Mouse (Mus musculus) ES-Bruce4 (cell line): ENCODE results near the gene Thrsp. TPM values are rescaled to one million over a fixed set of nuclear protein-coding genes. Genes with fewer than 3 reads are reported as not detected.
"Not testable (repeated sequence)": the region's sequence is repeated elsewhere in the genome, so short reads cannot be mapped to it uniquely, and the experiment has no call there.

Experiments
- H3K27ac ChIP-seq: 2 replicates; pipeline ENCODE4 v1.5.1; 2012; ENCODE audit warnings: low read length, inconsistent platforms; ENCODE audit not compliant: insufficient read depth
- H3K27me3 ChIP-seq: 2 replicates; pipeline ENCODE4 v1.6.1; 2012; ENCODE audit warnings: mild to moderate bottlenecking, low read length, inconsistent platforms; ENCODE audit not compliant: control insufficient read depth, poor library complexity, insufficient read depth, severe bottlenecking
- H3K36me3 ChIP-seq: 2 replicates; pipeline ENCODE4 v1.6.1; 2012; ENCODE audit warnings: inconsistent platforms, mild to moderate bottlenecking, low read length, moderate library complexity; ENCODE audit not compliant: control insufficient read depth, poor library complexity, insufficient read depth, severe bottlenecking
- H3K4me1 ChIP-seq: one replicate; pipeline ENCODE4 v1.8.1; 2011; ENCODE audit warnings: low read length; ENCODE audit not compliant: control insufficient read depth, insufficient read depth
- H3K4me3 ChIP-seq: 2 replicates; pipeline ENCODE4 v1.5.1; 2011; ENCODE audit warnings: low read depth, mild to moderate bottlenecking, low read length
- H3K9ac ChIP-seq: 2 replicates; pipeline ENCODE4 v1.6.1; 2012; ENCODE audit warnings: low read depth, mild to moderate bottlenecking, inconsistent platforms; ENCODE audit not compliant: poor library complexity, severe bottlenecking
- H3K9me3 ChIP-seq: replicated peaks from 2 replicates; pipeline ENCODE4 v1.6.1; 2012; ENCODE audit warnings: mild to moderate bottlenecking, low read length, inconsistent platforms; ENCODE audit not compliant: control insufficient read depth, poor library complexity, insufficient read depth, severe bottlenecking
- CTCF ChIP-seq: IDR thresholded peaks from one replicate; pipeline ENCODE4 v1.8.1; 2011; ENCODE audit warnings: low read depth, low read length
- EP300 ChIP-seq: IDR thresholded peaks from 2 replicates; pipeline ENCODE4 v1.6.1; 2011; ENCODE audit warnings: low read depth, low read length; ENCODE audit not compliant: insufficient read depth
- POLR2A ChIP-seq: IDR thresholded peaks from one replicate; pipeline ENCODE4 v1.8.1; 2011; ENCODE audit warnings: low read length; ENCODE audit not compliant: insufficient read depth
- polyA plus RNA-seq: library from polyadenylated mRNA; stranded (reverse); fragments of >200 nt; gene quantifications from 2 replicates; pipeline ENCODE4 v1.2.4, GENCODE M21; 2011; ENCODE audit warnings: low read depth; ENCODE audit not compliant: missing spikeins, insufficient read depth, insufficient read length

Thrsp gene
- not detected in 2 replicates for polyA plus RNA-seq

DNA sequence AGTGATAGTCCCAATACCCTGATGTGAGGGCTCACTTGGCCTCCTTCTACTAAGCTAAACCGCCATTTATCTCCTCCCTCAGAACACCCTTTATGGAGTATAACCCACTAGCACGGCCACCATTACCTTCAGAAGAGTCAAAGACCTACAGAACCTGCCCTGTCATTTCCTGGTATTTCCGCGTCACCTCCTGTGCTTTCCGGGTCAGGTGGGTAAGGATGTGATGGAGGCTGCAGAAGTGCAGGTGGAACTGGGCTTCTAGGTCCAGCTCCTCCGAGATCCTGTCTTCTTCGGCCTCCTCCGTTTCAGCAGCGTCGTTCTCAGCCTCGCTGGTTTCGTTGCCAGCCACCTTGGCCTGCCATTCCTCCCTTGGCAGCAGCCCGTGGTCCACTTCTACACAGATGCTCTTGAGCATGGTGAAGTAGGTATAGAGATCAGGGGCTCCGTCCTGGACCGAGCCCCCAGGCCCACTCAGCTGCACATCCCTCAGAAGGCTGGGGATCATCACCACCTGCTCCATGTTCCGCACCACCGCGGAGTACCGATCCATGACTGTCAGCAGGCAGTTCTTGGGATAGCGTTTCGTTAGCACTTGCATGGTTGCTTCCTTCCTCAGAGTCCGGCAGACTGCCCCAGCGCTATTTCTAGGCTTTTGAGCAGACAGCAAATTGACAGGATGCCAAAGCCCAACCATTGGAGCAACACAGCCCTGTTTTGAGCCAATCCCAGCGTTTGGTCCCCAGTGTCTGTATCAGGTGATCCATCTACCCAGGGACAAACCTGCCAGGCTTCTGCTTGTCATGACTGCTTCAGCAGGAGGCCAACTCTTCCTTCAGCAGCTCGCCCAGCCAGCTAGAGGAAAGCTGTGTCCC is at the start of gene Thrsp:
Gene Thrsp, minus strand, starts transcription at position 825 of the 872 bp plus-strand sequence.
- H3K27me3 ChIP-seq, result no peaks in the 10 kb centered on the region
- no peaks in the 10 kb centered on the region for H3K36me3 ChIP-seq
- H3K27ac ChIP-seq, result no peak within 1 kb of the TSS
- peaks cover 2% of the 10 kb centered on the region for H3K4me1 ChIP-seq
- TF ChIP-seq POLR2A (no peak), CTCF (no peak), EP300 (no peak)
- H3K9me3 ChIP-seq, result no peaks in the 10 kb centered on the region
- no peak within 1 kb of the TSS for H3K9ac ChIP-seq
- peak within 1 kb of the TSS; percentile 3; the same call in 1 of the 2 replicates for H3K4me3 ChIP-seq

DNA sequence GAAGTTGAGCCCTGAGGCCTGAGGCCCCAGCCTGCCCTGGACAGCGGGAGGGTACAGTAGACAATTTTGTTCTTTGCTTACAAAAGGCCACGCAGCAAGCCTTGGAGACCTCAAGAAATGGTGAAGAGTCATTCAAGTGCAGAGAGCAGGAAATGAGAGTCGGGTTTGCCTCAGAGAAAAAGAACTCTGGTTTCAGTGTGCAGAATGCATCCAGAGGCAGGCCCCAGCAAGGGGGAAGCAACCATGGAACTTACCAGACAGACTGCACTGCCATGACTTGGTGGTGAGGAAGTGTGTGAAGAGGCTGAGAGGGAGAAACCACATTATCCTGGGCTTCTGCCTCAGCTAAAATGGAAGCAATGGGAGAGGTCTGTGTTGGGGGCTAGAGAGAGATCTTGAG is 38.0 kb upstream of the Thrsp start:
- TF ChIP-seq EP300 (no peak), POLR2A (no peak), CTCF (no peak)
- H3K27ac ChIP-seq, result no peak overlapping the region
- H3K9ac ChIP-seq, result no peak overlapping the region
- H3K9me3 ChIP-seq, result no peaks in the 10 kb centered on the region
- no peaks in the 10 kb centered on the region for H3K27me3 ChIP-seq
- H3K4me1 ChIP-seq, result no peaks in the 10 kb centered on the region
- H3K36me3 ChIP-seq, result no peaks in the 10 kb centered on the region
- no peak overlapping the region for H3K4me3 ChIP-seq

DNA sequence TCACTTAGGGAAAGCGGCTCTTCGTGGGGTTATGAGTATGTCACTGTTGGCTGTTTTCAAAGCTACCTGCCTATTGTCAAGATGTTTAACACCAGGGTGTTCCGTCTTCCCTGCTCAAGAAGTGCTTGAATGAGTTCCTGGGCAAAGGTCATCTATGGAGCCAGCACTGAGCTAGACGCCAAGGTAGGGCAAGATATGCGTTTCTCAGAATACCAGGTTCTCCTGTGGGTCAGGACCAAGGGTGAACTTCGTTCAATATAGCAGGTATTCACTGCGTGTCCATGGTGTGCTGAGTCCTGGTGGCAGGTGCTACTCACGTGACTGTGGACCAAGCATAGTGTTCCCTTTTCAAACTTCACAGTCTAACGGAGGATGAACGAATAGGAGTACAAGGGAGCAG is 37.3 kb upstream of the Thrsp start:
- H3K4me3 ChIP-seq, result no peak overlapping the region
- H3K36me3 ChIP-seq, result no peaks in the 10 kb centered on the region
- no peak for TF ChIP-seq CTCF
- TF ChIP-seq EP300, result no peak
- TF ChIP-seq POLR2A, result no peak
- H3K27ac ChIP-seq, result no peak overlapping the region
- no peaks in the 10 kb centered on the region for H3K27me3 ChIP-seq
- H3K4me1 ChIP-seq, result no peaks in the 10 kb centered on the region
- no peak overlapping the region for H3K9ac ChIP-seq
- no peaks in the 10 kb centered on the region for H3K9me3 ChIP-seq

DNA sequence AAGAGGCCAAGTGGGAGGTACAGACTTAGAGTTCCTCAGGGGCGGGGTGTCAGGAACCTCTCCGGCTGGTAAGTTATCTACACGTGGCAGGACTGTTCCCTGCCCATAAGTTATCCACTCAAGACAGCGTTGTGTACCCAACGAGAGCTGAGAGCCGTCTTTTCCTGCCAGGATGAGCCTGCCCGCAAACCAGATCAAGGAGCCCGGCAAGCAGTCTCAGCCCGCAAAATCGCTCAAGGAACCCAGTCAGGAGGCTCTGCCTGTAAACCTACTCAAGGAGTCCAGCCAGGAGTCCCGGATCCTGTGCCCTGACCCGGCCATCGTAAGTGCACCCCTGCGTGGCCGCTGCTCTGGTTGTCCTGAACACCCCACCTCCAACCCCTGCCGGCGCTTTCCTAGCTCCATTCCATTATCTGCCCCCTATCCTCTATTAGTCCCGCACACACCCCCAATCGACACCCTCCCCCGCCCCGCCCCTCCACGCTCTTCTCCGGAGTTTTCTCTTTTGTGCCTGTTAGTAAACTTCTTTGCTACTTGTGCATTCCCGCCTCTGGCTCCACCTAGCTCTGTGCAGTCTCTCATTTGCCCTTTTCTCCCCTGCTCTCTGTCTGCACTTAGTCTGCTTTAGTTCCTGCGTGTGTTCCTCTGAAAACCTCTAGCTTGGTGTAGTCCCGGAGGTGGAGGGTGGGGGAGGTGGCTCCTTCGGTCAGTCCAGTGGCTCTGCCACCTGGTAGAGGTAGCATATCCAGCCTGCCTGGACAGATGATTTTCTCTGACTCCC is 35.8 kb upstream of the Thrsp start:
- Histone ChIP-seq H3K4me3 (peak overlapping the region; percentile 43), H3K27me3 (no peaks in the 10 kb centered on the region), H3K27ac (no peak overlapping the region), H3K36me3 (no peaks in the 10 kb centered on the region), H3K4me1 (no peaks in the 10 kb centered on the region), H3K9me3 (no peaks in the 10 kb centered on the region), H3K9ac (peak overlapping the region; percentile 71)
- no peak for TF ChIP-seq EP300
- TF ChIP-seq CTCF, result no peak
- no peak for TF ChIP-seq POLR2A

DNA sequence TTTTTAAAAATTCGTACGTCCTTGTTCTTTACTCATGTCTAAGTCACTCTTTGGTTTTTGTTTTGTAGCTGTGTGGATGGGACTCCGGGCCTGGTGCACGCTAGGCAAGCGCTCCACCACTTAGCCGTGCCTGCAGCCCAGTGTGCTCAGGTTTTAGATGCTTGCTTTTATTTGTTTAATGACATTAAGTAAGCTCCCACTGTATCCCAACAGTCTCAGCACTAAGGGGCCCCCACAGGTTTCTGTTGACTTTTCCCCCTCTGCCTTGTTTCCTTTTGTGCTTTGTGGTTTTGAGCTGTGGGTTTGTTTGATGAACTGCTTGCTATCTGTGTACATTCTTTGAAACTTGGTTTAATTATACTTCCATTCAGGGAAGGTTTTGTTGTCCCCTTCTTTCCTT is 34.7 kb upstream of the Thrsp start:
- H3K4me3 ChIP-seq, result no peak overlapping the region
- no peak overlapping the region for H3K27ac ChIP-seq
- no peaks in the 10 kb centered on the region for H3K9me3 ChIP-seq
- no peaks in the 10 kb centered on the region for H3K27me3 ChIP-seq
- no peaks in the 10 kb centered on the region for H3K36me3 ChIP-seq
- H3K9ac ChIP-seq, result no peak overlapping the region
- no peaks in the 10 kb centered on the region for H3K4me1 ChIP-seq
- TF ChIP-seq EP300, result no peak
- TF ChIP-seq CTCF, result no peak
- no peak for TF ChIP-seq POLR2A

DNA sequence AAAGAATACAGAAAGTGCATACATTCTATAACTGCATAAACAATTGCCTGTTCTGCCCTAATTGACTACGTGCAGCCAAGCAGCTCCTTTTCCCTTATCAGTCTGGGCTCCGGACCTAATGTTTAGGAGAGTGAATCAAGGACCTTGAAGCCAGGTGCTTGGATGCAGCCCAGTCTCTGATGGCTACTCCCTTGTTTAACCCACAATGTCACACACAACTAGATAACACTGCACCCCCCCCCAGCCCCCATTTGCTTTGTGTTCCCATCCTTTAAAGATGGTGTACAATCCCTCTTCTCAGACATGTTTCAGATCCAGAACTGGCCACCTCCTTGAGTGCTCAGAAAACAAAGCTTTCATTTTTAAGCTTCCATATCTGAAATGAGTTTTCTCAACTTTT is 33.5 kb upstream of the Thrsp start, which contains the start of gene Kctd14:
Gene Kctd14, plus strand, starts transcription at position 301 of the 400 bp plus-strand sequence.
- H3K4me3 ChIP-seq, H3K4me1 ChIP-seq, H3K36me3 ChIP-seq, H3K27ac ChIP-seq, H3K9ac ChIP-seq, H3K27me3 ChIP-seq, H3K9me3 ChIP-seq: not testable (repeated sequence)
